Comparison of ENCODE assay signal across 8 mouse cellular contexts in genomic region chr12:80014598-80014983, GRCm38 (mm10).
DNase-seq lines count a peak whose midpoint lies in the region; ATAC-seq lines count a peak whose summit lies in the region.

No protein-coding gene starts in this region.

- peak overlapping the region; percentile 12 for H3K4me2 ChIP-seq in heart, embryonic 11.5 days
- no peak overlapping the region for H3K4me2 ChIP-seq in embryonic facial prominence, embryonic 12.5 days (replicated peaks)
- H3K4me2 ChIP-seq in midbrain, embryonic 13.5 days (replicated peaks) = peak overlapping the region; percentile 45

- H3K27me3 ChIP-seq in heart, embryonic 11.5 days (ENCODE audit: control insufficient read depth, insufficient read depth, low read length) = no peaks in the 10 kb centered on the region
- no peaks in the 10 kb centered on the region for H3K27me3 ChIP-seq in embryonic facial prominence, embryonic 12.5 days
- no peaks in the 10 kb centered on the region for H3K27me3 ChIP-seq in midbrain, embryonic 13.5 days

- no peaks in the 10 kb centered on the region for H3K36me3 ChIP-seq in heart, embryonic 11.5 days (ENCODE audit: control insufficient read depth, insufficient read depth, low read length)
- H3K36me3 ChIP-seq in embryonic facial prominence, embryonic 12.5 days = no peaks in the 10 kb centered on the region
- no peaks in the 10 kb centered on the region for H3K36me3 ChIP-seq in midbrain, embryonic 13.5 days

- H3K27ac ChIP-seq in heart, embryonic 11.5 days (ENCODE audit: low read depth, low read length) = 0 out of 2 replicates have a peak overlapping the region, but pooled peaks have one; percentile 6
- peak overlapping the region; percentile 88 for H3K27ac ChIP-seq in embryonic facial prominence, embryonic 12.5 days
- peak overlapping the region; percentile 87 for H3K27ac ChIP-seq in midbrain, embryonic 13.5 days

- H3K4me3 ChIP-seq in heart, embryonic 11.5 days (ENCODE audit: low read depth, low read length) = no peak overlapping the region
- no peak overlapping the region for H3K4me3 ChIP-seq in embryonic facial prominence, embryonic 12.5 days
- H3K4me3 ChIP-seq in midbrain, embryonic 13.5 days (replicated peaks) = no peak overlapping the region

- H3K9ac ChIP-seq in heart, embryonic 11.5 days (ENCODE audit: low read depth, low read length) = no peak overlapping the region
- H3K9ac ChIP-seq in embryonic facial prominence, embryonic 12.5 days = no peak overlapping the region
- no peak overlapping the region for H3K9ac ChIP-seq in midbrain, embryonic 13.5 days (replicated peaks)

- intact Hi-C loops in heart, postnatal 14 days (cut with DNase I) = loop anchor here (5.0 kb wide), 1 partner anchor 38 kb away; no protein-coding TSS in a partner anchor

- WGBS in heart, embryonic 11.5 days (ENCODE audit: insufficient replicate concordance) = 57% methylated on average over 7 of the region's 7 CpGs
- 57% methylated on average over 7 of the region's 7 CpGs for WGBS in embryonic facial prominence, embryonic 12.5 days
- 61% methylated on average over 7 of the region's 7 CpGs for WGBS in midbrain, embryonic 13.5 days

- peaks cover 36% of the 10 kb centered on the region for H3K4me1 ChIP-seq in heart, embryonic 11.5 days (ENCODE audit: control insufficient read depth, insufficient read depth, low read length)
- peaks cover 28% of the 10 kb centered on the region; the same call in 1 of the 2 replicates for H3K4me1 ChIP-seq in embryonic facial prominence, embryonic 12.5 days
- H3K4me1 ChIP-seq in midbrain, embryonic 13.5 days (replicated peaks) = peaks cover 24% of the 10 kb centered on the region

- no peak for ATAC-seq in heart, embryonic 11.5 days (replicated peaks; ENCODE audit: insufficient number of reproducible peaks, low FRiP score, low TSS enrichment)
- no peak for ATAC-seq in embryonic facial prominence, embryonic 12.5 days (ENCODE audit: insufficient number of reproducible peaks, insufficient read depth, low FRiP score, low TSS enrichment)
- peak; percentile 63 for ATAC-seq in inflammation-experienced regulatory T-cells, adult 6 months
- ATAC-seq in midbrain, embryonic 13.5 days = peak; percentile 53
- no peak for ATAC-seq in granulocyte monocyte progenitor cell, adult 5-6 weeks (replicated peaks; ENCODE audit: poor library complexity, severe bottlenecking)

- no peak for DNase-seq in heart, postnatal 14 days
- no peak for DNase-seq in cerebellum, adult 18-20 months
- no peak for DNase-seq in embryo, embryonic 9.5 days (ENCODE audit: extremely low spot score)

- no peaks in the 10 kb centered on the region for H3K9me3 ChIP-seq in heart, embryonic 11.5 days (replicated peaks; ENCODE audit: control insufficient read depth, low read length)
- H3K9me3 ChIP-seq in embryonic facial prominence, embryonic 12.5 days = no peaks in the 10 kb centered on the region
- H3K9me3 ChIP-seq in midbrain, embryonic 13.5 days = no peaks in the 10 kb centered on the region

Comparison
In these comparisons a context has a peak if more than half of its experiments do, and no peak if none do; other contexts are left out.
1. ATAC-seq: peak in inflammation-experienced regulatory T-cells, adult 6 months (single experiment) and midbrain, embryonic 13.5 days (single experiment); none in heart, embryonic 11.5 days (single experiment), embryonic facial prominence, embryonic 12.5 days (single experiment) and granulocyte monocyte progenitor cell, adult 5-6 weeks (single experiment).
2. H3K27ac ChIP-seq: peak in every context shown above with its lines; median percentile 88 in embryonic facial prominence, embryonic 12.5 days; 87 in midbrain, embryonic 13.5 days; 6 in heart, embryonic 11.5 days.